In the genomic region with DNA sequence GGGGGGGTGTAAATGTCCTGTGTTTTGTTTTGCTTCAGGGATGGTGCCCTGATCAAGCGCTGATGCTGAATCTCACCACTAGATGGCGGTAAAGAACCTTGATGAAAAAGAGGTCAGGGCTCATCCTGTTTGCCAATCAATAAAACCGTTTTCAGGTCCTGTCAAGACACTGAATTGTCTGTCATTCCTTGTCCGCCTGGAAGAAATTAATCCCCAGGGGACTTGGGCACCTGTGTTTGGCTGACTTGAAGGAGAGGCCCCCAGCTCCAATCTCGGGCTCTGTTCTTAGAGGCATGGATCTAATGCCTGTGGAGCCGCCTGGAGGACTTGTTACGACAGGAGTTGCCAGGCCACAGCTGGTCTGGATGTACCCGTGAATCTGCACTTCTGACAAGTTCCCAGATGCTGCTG, we compare ENCODE assay signal across 9 mouse cellular contexts. TPM values are rescaled to one million over a fixed set of nuclear protein-coding genes. Genes with fewer than 3 reads are reported as not detected.
DNase-seq lines count a peak whose midpoint lies in the region; ATAC-seq and TF ChIP-seq lines count a peak whose summit lies in the region.
"Had no signal": no experiment of that assay in that cellular context is flagged by ENCODE, and none has a peak within 500 bp of the region (broad histone marks: within the 10 kb centered on the region; RNA-seq: fewer than 3 reads in every experiment).

No protein-coding gene starts in this region.

- peak; percentile 82 for DNase-seq in ES-CJ7 (ENCODE audit: low read depth, low spot score)
- DNase-seq in cerebellum, adult 11 months, result peak; percentile 65
- peak; percentile 80 for DNase-seq in heart, postnatal 4 days
- peak; percentile 65 to 80 for DNase-seq in layer of hippocampus, adult 2 months (ENCODE audit: low spot score in 2 of 2)
- DNase-seq in lung, embryonic 14.5 days, result peak; percentile 92
- peak; percentile 67 for DNase-seq in thymus, adult 2 months

- no peaks in the 10 kb centered on the region for H3K27me3 ChIP-seq in forebrain, embryonic 15.5 days
- no peaks in the 10 kb centered on the region for H3K27me3 ChIP-seq in lung, embryonic 14.5 days (ENCODE audit: insufficient read depth, low read length)
- H3K27me3 ChIP-seq in thymus, adult 2 months (ENCODE audit: control insufficient read depth, insufficient read depth, low read length), result no peaks in the 10 kb centered on the region

- peaks cover 4% of the 10 kb centered on the region for H3K4me1 ChIP-seq in forebrain, embryonic 15.5 days
- H3K4me1 ChIP-seq in lung, embryonic 14.5 days (ENCODE audit: insufficient read depth), result no peaks in the 10 kb centered on the region
- H3K4me1 ChIP-seq in olfactory bulb, adult 2 months (ENCODE audit: control insufficient read depth, insufficient read depth, low read length), result 0 out of 2 replicates have a peak, but pooled peaks cover 3% of the 10 kb centered on the region
- H3K4me1 ChIP-seq in thymus, adult 2 months (replicated peaks; ENCODE audit: control insufficient read depth, insufficient read depth, low read length), result peaks cover 8% of the 10 kb centered on the region

- WGBS in forebrain, embryonic 15.5 days, result under 1% methylated on average over 8 of the region's 8 CpGs
- 3% methylated on average over 8 of the region's 8 CpGs for WGBS in lung, embryonic 14.5 days
- WGBS in olfactory bulb, adult 2 months, result 1% methylated on average over 8 of the region's 8 CpGs
- WGBS in thymus, adult 2 months, result 12% methylated on average over 8 of the region's 8 CpGs

- peak; percentile 78 for TF ChIP-seq CTCF in layer of hippocampus, adult 2 months (conservative IDR thresholded peaks at IDR 0.05)
- peak; percentile 84 for TF ChIP-seq CTCF in lung, embryonic 14.5 days (IDR thresholded peaks at IDR 0.05; ENCODE audit: low read depth)
- TF ChIP-seq CTCF in olfactory bulb, adult 2 months (IDR thresholded peaks at IDR 0.05; ENCODE audit: insufficient read depth, low read depth, low read length), result peak; percentile 33; the same call in 1 of the 2 replicates
- TF ChIP-seq CTCF in thymus, adult 2 months (IDR thresholded peaks at IDR 0.05; ENCODE audit: borderline replicate concordance, control insufficient read depth, extremely low read depth, insufficient read depth, low read length, poor library complexity), result no peak

- peak overlapping the region; percentile 22; the same call in 1 of the 2 replicates for H3K4me3 ChIP-seq in forebrain, embryonic 15.5 days
- peak overlapping the region; percentile 30; the same call in 1 of the 2 replicates for H3K4me3 ChIP-seq in layer of hippocampus, adult 2 months
- no peak overlapping the region for H3K4me3 ChIP-seq in lung, embryonic 14.5 days (ENCODE audit: low read depth, low read length)
- peak overlapping the region; percentile 28; the same call in 1 of the 2 replicates for H3K4me3 ChIP-seq in olfactory bulb, adult 2 months (ENCODE audit: insufficient read depth, low read depth, low read length)
- no peak overlapping the region for H3K4me3 ChIP-seq in thymus, adult 2 months (ENCODE audit: control insufficient read depth, insufficient read depth, low read length)

- ATAC-seq in forebrain, embryonic 15.5 days (replicated peaks), result peak; percentile 61
- ATAC-seq in lung, embryonic 14.5 days (ENCODE audit: insufficient read depth), result peak; percentile 67

- H3K9me3 ChIP-seq in forebrain, embryonic 15.5 days, result no peaks in the 10 kb centered on the region
- no peaks in the 10 kb centered on the region for H3K9me3 ChIP-seq in lung, embryonic 14.5 days (ENCODE audit: low read depth, low read length)

- no peaks in the 10 kb centered on the region for H3K36me3 ChIP-seq in forebrain, embryonic 15.5 days
- H3K36me3 ChIP-seq in lung, embryonic 14.5 days (ENCODE audit: insufficient read depth), result no peaks in the 10 kb centered on the region
- H3K36me3 ChIP-seq in thymus, adult 2 months (ENCODE audit: control insufficient read depth, insufficient read depth, low read length), result no peaks in the 10 kb centered on the region

- no peak for TF ChIP-seq POLR2A in olfactory bulb, adult 2 months (IDR thresholded peaks at IDR 0.05; ENCODE audit: insufficient read depth, low read depth, low read length)
- TF ChIP-seq POLR2A in thymus, adult 2 months (IDR thresholded peaks at IDR 0.05; ENCODE audit: control insufficient read depth, extremely low read depth, insufficient read depth, low read length, poor library complexity), result no peak

- H3K4me2 ChIP-seq in forebrain, embryonic 15.5 days (replicated peaks), result peak overlapping the region; percentile 45
- H3K4me2 ChIP-seq in lung, embryonic 14.5 days, result peak overlapping the region; percentile 54

- H3K9ac ChIP-seq in forebrain, embryonic 15.5 days (replicated peaks), result 0 out of 2 replicates have a peak overlapping the region, but pooled peaks have one; percentile 28
- no peak overlapping the region for H3K9ac ChIP-seq in lung, embryonic 14.5 days

- H3K27ac ChIP-seq in forebrain, embryonic 15.5 days (replicated peaks), result no peak overlapping the region
- no peak overlapping the region for H3K27ac ChIP-seq in layer of hippocampus, adult 2 months
- H3K27ac ChIP-seq in lung, embryonic 14.5 days (ENCODE audit: low read depth), result no peak overlapping the region
- no peak overlapping the region for H3K27ac ChIP-seq in olfactory bulb, adult 2 months (ENCODE audit: insufficient read depth, low read depth, low read length)
- H3K27ac ChIP-seq in thymus, adult 2 months (ENCODE audit: control insufficient read depth, insufficient read depth, low read length), result no peak overlapping the region; the same call in 1 of the 2 replicates
- H3K27ac ChIP-seq: macrophage had no signal

RNA-seq across cellular contexts. Expression of a gene that starts 25.7 kb away (rescaled TPM):
- 0.74 and 0.99 TPM in 2 replicates for polyA plus RNA-seq in forebrain, embryonic 15.5 days (2015; fragmentation: Nextera tagmentation; extraction: Ambion mirVana)
- under 1 TPM; 0.98 to 0.99 TPM for total RNA-seq in heart, postnatal 4 days (2021)
- 1 to 10 TPM in 1 of 2 experiments, under 1 TPM in 1; 0.61 to 1.1 TPM for total RNA-seq in layer of hippocampus, adult 2 months (2021)
- 1.6 and 2.0 TPM in 2 replicates for polyA plus RNA-seq in lung, embryonic 14.5 days (2014; fragmentation: Nextera tagmentation; extraction: Ambion mirVana)
- not detected in 2 replicates for polyA plus RNA-seq in olfactory bulb, adult 2 months (2012; ENCODE audit: insufficient read depth, insufficient read length, low replicate concordance, missing spikeins)
- 0.32 and 0.35 TPM in 2 replicates for polyA plus RNA-seq in thymus, adult 2 months (2012; rRNA removed)

Comparison
In these comparisons a context has a peak if more than half of its experiments do, and no peak if none do; other contexts are left out.
1. H3K4me3 ChIP-seq: peak in forebrain, embryonic 15.5 days (single experiment), layer of hippocampus, adult 2 months (single experiment) and olfactory bulb, adult 2 months (single experiment); none in lung, embryonic 14.5 days (single experiment) and thymus, adult 2 months (single experiment).
2. Peak in every context shown above with its lines, with median percentiles within 50 percentile points of each other: DNase-seq.